Mouse (Mus musculus) T-cell, adult 2 months (primary cell): ENCODE data around the gene Narfl.

Source experiments
- DNase-seq: peaks from one replicate; pipeline ENCODE4 v3.0.0; 2022; ENCODE audit warnings: low spot score

Gene Narfl

GRCm38 (mm10) chr17:25762591-25762990 lies 11.0 kb upstream of the Narfl start:
- no peak for DNase-seq

- no peak for DNase-seq
Measured at GRCm38 (mm10) chr17:25765886-25766285, 7.7 kb upstream of the Narfl start.

DNA sequence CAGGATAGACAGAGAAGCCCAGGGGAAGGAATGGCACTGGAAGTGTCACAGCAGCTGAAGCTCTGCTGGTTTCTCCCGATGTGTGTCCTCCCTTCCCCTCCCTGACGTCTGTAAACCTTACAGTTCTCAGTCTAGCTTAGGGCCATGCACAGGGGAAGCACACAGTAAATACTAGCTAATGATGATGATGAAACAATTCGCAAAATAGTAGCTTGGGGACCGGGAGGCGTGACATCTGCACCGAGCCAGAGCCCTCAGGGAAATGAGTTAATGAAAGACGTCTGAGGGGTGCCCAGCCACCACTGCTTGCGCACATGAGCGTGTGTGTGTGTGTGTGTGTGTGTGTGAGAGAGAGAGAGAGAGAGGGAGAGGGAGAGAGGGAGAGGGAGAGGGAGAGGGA lies 4.2 kb upstream of the Narfl start:
- DNase-seq: no peak

- DNase-seq: no peak
Measured at GRCm38 (mm10) chr17:25775318-25776062, 1.9 kb downstream of the Narfl start.

- no peak for DNase-seq
Measured at GRCm38 (mm10) chr17:25777948-25778347, 4.4 kb downstream of the Narfl start.

GRCm38 (mm10) chr17:25781339-25781738 lies 7.8 kb downstream of the Narfl start:
- no peak for DNase-seq

DNA sequence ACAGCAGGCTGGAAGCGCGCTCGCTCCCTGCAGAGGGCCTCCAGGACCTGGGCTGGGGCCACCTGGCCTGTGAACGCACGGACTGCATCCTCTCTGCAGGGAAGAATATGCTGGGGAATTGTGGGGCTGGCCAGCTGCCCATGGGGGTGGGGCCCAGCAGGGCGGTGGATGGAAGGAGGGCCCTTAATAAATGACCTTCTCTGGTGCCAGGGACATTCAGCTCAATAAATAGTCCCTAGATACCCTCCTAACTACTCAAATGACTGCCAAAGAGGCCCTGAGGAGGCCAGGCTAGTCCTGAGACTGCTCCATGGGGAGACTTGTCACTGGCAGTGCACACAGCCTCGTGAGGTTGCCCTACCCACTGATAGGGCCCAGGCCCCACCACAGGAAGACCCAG lies 9.5 kb downstream of the Narfl start:
- no peak for DNase-seq

GRCm38 (mm10) chr17:25783861-25784574 lies 10.4 kb downstream of the Narfl start:
- DNase-seq: no peak

DNA sequence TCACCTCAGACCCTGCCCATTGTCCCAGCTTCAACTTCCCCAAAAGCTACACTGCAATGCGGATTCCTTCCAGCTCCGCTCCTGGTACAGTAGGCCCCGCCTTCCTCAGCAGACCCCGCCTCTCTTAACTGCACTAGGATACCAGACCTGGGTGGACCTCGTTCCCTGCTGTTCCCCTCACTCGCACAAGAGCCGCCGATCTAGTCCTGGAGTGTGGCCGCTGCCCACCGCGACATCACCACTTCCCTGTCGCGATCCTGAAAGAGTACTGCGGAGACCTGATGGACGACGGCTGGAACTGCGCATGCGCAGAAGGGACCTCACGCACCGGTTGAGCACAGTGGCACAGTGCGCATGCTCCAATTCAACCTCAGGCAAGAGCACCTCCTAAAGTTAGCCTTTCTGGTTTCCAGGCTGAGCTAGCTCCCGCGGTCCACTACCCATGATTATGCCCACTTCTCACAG lies 11.7 kb downstream of the Narfl start, which contains the start of gene Haghl:
Haghl (minus strand) TSS at position 393 of the 465 bp plus-strand sequence.
- peak; percentile 92 for DNase-seq

GRCm38 (mm10) chr17:25786280-25786679 lies 12.7 kb downstream of the Narfl start, which contains the start of gene Ccdc78:
Gene Ccdc78, plus strand, starts transcription at chr17:25786580.
- no peak for DNase-seq

DNA sequence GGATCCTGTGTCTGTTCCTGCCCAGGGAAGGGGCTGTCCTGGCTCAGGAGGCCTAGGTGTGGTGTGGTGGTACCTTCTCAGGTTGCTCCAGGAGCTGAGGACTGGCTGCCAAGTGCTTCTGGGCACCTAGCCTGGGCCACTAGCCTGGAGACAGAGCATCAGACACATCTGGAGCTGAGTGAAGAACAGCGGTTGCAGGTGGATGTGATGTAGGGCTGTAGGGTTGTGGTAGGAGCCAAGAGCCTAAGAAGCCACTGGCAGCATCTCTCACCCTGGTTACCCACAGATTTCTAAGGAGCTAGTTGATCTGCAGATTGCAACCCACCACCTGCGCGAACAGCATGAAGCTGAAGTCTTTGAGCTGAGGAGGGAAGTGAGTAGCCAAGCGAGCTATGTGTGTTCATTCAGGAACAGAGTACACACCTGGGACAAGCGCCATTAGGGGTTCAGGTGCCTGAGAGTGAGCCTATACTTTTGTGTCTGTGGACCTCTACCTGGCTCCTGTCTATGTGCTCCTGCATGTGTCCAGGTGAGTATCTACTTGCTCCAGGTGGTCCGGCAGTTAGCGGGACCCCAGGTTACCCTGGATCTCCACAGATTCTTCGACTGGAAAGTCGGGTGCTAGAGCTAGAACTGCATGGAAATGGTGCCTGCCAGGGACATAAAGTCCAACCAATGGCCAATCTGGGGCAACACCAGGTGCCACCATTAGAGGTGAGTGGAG lies 13.4 kb downstream of the Narfl start:
- no peak for DNase-seq

DNA sequence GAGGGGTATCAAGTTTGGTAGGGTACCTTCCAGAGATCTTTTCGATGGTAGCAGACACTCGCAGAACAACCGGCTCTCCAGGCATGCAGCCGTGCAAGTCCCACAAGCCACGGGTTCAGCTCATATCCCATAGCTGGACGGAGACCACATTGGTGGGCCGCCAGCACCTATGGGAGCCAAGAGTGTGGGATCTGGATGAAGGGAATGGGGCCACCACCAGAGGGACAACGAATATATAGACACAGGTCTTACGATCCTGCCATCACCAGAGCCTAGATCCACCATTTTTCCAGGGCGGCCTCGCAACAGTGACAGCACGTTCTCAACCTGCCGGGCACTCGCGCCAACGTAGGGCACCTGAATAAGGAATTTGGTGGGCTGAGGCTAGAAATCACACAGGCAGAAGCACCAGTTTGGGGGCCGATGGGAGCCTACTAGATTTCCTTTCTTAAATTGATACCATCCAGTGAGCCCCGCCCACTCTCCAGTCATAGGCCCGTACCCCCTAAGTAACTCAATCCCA lies 17.8 kb downstream of the Narfl start:
- DNase-seq: no peak

GRCm38 (mm10) chr17:25791843-25792527 lies 18.4 kb downstream of the Narfl start:
- DNase-seq: peak; percentile 85

- DNase-seq: peak; percentile 83
Measured at GRCm38 (mm10) chr17:25792615-25793014, 19.0 kb downstream of the Narfl start, which contains the start of gene Fam173a. Gene Fam173a, minus strand, starts transcription at chr17:25792901.

- DNase-seq: no peak
Measured at GRCm38 (mm10) chr17:25794197-25794596, 20.6 kb downstream of the Narfl start.

DNA sequence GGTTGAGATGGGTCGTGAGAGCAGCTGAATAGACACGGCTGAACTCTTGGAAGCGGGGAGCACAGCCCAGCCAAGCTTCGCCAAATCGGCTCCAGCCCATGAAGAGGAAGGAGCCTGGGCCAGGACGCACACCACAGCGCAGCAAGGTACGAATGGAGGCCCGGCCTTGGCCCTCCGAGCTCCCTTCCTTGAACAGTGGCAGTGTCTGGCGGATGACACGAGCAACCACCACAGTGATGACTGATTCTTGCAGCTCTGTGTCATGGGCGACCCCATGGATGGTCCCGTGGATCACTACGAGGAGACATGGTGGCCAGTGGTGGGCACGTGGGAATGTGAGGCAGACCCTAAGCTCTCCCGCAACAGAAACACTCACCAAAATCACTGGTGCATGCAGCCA lies 21.4 kb downstream of the Narfl start:
- no peak for DNase-seq

DNA sequence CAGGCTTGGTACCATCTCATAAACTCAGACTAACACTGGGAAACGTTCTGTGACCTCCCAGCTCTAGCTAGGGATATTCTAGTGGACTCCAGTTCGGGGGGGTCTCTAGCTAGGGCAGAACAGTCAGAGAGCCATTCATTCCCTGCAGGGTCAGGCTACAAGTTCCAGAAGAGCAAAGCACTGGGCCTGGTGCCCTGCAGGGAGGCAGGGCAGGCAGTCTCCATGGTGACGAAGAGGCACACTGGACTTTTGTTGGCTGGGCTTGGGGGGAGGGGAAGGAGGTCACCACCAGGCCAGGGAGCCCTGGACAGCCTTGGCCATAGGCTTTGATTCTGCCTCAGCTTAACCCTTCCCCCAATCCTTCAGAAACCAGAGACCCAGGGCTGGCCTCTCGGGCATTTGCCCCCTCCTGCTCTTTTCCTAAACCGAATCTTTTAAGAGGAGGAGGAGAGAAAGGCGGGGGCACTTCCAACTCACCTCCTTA lies 22.1 kb downstream of the Narfl start, which contains the start of gene AC134908.4:
AC134908.4 (minus strand) TSS at position 51 of the 484 bp plus-strand sequence.
- DNase-seq: no peak

DNA sequence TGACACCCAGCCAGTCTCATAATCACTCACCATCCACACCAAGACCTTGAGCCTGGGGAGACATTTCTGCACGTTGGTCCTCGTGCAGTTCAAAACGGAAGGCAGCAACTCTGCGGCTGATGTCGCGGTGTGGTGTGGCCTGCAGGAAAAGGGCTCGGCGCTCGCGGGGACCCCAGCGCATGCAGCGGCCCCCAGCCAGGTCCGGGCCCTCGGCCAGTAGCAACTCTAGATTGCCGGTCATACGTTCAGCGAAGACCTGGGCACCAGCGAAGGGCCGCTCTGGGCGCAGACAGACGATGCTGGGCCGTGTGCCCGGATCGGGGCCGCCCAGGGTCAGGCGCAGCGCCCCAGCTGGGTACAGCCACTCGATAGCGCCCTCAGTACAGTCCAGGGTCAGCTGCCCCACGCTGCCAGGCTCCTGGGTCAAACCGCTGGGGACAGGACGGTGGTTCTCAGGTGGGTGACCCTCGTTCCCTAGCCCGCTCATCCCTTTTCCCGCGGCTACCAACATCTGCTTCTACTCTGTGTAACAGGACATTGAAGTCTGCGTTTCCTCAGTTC lies 22.7 kb downstream of the Narfl start:
- no peak for DNase-seq

DNA sequence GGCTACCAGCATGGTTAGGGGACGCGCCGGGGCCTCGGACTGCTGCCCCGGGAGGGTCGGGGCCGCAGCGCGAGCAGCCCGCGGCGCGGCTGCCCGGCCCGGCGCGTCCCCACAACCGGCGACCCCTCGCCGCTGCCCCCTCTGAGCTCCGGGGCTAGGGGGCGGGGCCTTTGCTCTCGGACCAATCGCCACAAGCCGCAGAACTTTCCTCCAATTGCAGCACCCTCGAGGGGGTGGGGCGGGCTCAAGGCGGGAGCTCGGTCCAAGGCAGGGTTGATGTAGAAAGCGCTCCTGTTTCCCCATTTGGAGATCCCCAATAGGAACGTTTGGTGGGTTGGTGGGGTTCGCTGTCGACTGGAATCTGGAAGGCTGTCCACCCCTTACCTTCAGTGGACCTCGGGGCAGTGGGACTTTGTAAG lies 23.4 kb downstream of the Narfl start, which contains the start of gene Metrn:
Metrn (minus strand) TSS at position 186 of the 419 bp plus-strand sequence.
- peak; percentile 77 for DNase-seq

DNA sequence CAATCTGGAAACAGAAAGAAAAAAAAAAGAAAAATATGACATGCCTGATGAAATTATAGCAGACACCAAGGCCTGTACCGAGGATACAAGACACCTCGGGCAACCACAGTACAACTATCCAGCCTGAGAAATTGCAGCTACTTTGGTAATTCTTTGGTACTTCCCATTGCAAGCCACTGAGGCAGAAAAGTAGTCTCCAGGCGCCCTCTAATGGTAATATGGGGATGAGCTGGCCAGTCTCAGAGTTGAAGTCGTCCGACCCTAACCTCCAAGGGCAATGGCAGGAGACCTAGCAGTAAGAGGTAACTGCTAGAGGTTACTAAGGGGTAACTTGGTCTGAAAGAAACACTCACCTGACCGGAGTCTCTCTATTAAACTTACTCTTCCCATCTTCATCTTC lies 27.5 kb downstream of the Narfl start:
- peak; percentile 82 for DNase-seq
